Mouse (Mus musculus): Measurements from ENCODE around the gene Tmem45b.
"Not testable (repeated sequence)": the region's sequence is repeated elsewhere in the genome, so short reads cannot be mapped to it uniquely, and the experiment has no call there.

Gene Tmem45b

DNA sequence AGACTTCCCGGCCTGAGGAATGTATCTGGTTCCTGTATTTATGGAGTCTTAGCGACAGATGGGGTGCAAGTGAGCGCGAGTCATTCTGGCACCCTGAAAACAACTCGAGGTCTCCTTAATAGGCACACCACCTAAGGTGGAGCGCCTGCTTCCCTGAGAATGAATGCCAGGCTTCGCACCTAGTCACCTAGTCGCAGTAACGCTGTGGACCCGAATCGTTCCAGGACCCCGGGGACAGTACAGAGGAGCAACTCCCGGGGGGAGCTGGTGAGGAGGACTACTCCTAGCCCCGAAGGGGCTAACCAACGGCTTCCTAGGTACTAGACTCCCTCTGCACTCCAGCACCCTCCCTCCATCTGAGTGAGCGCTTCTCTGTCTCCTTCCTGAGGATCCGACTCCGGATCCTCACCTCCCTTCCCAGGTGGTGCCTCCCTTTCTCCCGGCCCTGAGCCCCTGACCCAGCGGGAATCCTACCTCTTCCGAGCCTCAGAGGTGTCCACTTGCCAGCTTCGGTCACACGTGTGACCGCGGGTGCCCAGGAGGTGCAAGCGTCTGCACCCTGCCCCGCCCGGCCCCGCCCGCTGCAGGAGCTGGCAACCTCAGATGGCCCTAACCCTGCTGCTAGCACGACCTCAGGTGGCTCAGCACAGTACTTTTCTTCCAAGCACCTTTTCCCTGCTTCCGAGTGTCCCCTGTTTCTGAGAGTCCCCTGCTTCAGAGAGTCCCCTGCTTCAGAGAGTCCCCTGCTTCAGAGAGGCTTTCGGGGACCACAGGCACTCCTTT is at the start of gene Tmem45b:
Gene Tmem45b (minus strand): TSS at position 771 of the 783 bp plus-strand sequence.
- DNase-seq (ENCODE audit: low spot score in 2 of 2), result no peak

DNA sequence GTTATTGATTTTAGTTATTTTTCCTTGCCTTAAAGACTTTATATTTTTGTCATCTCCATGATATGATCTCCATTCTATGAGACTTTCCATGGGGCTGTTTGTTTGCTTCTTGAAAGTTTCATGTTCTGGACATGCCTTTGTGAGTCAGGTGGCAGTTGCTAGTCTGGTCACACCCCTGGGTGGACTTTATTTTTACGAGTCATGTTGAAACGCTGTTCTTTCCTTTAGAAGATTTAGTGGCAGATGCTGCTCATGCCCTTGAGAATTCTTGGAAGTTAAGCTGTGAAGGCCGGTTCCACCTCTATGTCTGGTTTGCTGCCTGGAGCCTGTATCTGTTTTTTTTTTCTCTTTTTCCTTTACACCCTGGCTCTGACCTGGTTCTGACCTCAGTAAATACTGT is 43.9 kb upstream of the Tmem45b start:
- DNase-seq (ENCODE audit: low spot score in 2 of 2), result no peak

DNA sequence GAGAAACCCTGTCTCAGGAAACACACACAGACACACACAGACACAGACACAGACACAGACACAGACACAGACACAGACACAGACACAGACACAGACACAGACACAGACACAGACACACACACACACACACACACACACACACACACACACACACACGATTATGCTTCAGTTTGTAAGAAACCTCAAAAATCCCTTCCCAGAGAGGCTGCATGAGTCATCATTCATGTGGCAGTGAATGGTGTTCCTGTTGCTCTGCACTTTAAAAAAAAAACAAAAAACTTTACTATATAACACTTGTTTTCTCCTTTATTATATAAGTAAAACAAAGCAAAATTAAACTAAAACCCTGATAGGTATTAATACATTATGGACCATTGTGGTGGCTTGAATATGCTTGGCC is 37.0 kb upstream of the Tmem45b start:
- DNase-seq (ENCODE audit: low spot score in 2 of 2), result not testable (repeated sequence)

DNA sequence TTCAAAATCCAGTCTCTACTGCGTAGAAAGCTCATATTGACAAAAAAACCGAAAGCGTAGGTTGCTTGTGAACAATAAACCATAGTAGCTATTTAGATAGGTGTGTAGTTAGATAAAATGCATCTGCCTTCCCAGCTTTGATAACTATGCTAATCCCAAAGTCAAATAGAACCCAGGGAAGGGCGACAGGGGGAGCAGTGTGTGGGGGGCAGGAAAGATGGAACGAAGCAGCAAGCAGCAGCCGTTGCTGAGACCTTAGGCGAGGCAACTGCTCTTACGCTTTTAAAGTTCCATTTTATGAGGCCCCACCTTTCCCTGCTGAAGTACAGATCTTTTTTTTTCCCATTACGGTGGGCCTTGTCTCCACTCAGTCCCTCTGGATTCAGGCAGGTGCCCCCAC is 1.1 kb downstream of the Tmem45b start:
- DNase-seq (ENCODE audit: low spot score in 2 of 2), result no peak

DNA sequence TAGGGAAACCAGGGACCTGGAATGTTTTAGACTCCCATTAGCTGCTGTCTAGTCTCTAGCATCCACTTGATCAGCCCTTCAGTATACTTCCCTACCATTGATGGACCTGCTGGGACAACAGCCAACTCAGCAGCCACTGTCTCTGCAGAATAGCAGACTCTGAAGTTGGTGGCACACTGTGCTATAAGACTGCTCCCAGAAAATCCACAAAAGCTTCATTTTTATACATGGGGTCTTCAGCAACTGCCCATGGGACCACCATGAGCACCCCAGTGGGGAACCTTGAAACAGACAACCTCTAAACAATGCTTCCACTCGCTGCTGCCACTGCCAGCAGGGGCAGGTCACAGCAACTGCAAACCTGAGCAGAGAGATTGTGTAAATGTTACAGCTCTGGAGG is 9.9 kb downstream of the Tmem45b start:
- no peak for DNase-seq (ENCODE audit: low spot score in 2 of 2)

DNA sequence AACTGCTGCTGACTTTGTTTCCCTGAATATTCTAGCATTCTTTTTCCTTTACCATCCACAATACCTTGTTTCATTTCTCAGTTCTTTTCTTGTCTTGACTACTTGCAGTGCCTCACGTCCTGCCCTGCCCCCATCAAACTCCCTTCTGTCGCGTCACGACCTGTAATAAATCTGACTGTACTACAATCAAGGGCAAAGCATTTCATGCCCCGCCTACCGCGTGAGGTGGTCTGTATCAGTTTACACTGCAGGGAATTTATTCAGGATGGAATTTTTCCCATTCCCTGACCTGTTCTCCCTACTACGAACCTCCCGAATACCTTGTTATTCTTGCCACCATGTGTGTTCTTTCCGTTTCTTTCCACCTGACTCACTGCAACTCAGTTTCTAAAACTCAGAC is 12.1 kb downstream of the Tmem45b start:
- DNase-seq (ENCODE audit: low spot score in 2 of 2), result no peak

DNA sequence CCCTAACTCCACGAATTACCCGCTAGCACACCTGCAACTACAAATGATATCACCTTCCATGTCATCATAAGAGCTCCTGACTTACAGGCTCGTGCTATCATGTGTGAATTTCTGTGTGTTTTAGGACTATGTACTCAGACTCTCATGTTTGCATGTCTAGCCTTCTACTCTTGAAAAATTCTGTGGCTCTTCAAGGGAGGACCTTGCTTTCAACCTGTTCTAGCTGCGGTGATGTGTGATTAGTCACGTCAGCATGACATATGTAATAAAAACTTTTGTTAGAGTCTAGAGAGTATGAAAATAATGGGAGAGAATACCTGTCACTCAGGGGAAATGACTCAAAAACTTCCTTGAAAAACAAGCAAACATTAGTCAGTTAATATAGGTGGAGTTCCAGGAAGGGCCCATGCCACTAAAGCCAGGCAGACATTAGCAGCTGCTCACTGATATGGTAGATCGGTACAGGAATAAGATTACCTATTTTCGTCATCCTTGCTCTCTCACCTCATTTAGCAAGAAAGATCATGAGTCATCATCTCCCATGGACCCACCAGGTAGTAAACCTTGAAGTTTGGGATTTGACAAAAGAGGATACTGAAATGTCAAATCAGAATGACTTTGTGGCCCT is 15.0 kb downstream of the Tmem45b start:
- no peak for DNase-seq (ENCODE audit: low spot score in 2 of 2)

DNA sequence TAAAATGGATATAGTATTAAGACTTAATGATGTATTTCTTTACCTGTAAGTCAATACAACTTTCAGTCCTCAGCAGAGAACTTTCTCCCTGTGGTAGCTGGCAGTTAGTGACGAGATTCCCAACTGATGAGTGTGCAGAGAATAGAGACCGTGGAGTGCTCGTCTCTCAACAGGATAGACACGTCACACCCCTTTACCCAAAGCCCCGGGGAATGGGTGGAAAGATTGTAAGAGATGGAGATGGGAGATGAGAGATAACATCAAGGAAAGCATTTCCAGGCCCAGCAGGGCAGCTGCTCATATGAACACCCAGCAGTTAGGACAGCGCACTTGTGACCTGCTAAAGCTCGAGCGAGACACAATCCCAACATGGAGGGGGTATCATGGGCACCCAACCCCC is 20.0 kb downstream of the Tmem45b start:
- DNase-seq (ENCODE audit: low spot score in 2 of 2), result no peak

DNA sequence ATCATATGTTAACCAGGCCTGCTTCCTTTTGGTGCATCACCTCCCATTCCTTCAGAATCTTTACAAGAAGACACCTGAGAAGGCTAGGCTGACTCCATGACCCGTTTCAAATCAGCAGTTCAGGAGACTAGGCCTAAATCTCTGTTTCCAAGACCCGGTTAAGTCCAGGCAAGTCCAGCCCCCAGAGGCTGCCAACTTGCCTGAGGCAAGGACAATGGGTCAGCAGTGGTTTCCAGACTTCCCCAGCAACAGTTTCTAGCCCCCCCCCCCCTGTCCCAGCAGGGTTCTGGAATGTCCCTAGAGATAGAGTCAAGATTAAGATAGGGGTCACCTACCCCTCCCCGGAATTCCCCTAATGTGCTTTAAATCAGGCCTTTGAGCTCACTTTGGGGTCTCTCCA is 22.8 kb downstream of the Tmem45b start:
- DNase-seq (ENCODE audit: low spot score in 2 of 2), result no peak

DNA sequence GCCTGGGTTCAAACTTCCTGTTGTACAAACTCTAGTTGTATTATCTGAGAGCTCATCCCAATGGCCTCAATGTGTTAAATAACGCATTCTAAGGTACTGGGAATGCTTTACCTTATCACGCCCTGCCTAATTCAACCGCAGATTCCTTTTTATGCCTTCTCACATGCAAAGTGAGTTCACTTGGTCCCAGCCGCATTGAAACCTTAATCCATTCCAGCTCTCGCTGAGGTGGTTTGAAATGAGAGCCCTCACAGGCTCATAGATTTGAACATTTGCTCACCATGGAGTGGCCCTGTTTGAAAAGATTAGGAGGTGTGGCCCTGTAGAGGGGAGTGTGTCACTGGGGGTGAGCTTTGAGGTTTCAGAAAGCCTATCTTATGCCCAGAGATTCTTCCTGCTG is 23.9 kb downstream of the Tmem45b start:
- DNase-seq (ENCODE audit: low spot score in 2 of 2), result no peak

DNA sequence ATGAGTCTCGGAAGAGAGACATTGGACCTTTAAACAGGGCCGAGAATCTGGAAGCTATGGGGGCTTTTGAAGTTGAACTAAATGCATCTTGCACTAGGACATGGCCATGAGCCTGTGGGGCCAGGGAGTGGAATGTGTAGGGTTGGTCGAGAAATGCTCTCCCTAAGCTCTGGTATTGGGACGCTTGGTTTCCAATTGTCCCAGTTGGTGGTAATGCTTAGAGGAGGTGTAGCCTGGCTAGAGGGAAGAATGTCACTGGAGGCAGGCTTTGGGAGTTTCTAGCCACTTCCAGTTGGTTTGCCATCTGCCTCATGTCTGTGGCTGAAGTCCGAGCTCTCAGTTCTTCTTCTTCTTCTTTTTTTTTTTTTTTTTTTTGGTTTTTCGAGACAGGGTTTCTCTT is 24.9 kb downstream of the Tmem45b start:
- no peak for DNase-seq (ENCODE audit: low spot score in 2 of 2)

DNA sequence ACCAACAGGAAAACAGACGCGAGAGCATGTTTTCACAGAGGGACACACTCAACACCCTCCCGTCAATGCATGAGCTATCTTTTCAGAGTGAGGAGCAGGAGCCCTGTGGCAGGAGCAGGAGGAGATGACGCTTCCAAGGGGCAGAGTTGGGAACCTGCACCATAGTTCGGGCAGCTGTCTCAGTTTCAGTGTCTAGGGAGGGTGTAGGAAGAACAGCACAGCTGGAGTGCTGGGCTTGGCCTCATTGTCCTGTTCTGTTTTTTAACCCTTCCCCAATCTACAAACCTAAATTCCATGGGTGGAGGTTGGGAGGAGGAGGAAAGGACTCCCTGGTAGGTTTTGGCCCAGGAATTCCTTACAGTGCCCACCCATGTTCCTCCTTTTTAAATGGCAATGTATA is 25.4 kb downstream of the Tmem45b start:
- no peak for DNase-seq (ENCODE audit: low spot score in 2 of 2)

DNA sequence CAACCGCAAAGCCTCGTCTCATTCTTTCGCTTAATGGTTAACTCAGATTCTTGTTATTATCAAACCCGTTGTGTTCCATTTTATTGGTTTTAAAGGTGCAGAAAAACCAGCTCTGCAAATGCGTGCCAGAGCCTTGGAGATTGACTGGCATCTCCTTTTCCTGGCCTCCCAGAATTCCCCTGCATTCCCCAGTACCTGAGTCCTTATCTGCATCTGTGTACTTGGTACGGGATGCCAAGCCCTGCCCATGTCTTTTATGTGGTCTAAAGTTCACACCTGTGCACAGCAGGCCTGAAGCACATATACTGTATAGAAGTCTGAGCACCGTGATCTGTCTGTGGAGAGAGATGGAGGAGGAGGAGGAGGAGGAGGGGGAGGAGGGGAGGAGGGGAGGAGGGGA is 26.4 kb downstream of the Tmem45b start:
- no peak for DNase-seq (ENCODE audit: low spot score in 2 of 2)

DNA sequence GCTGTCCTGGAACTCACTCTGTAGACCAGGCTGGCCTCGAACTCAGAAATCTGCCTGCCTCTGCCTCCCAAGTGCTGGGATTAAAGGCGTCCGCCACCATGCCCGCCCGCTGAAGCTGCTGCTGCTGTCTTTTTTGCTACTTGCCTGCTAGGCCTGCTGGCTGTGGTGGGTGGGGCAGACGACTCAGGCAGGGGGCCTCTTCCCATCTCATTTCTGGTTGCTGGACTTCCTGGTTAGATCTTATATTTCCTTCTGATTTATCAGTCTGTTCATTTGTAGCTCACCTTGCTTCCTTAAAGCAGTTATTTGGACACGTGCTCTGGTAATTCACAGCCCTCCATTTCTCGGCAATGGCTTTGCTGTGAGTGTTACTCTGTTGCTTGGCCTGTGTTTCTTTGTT is 28.8 kb downstream of the Tmem45b start:
- DNase-seq (ENCODE audit: low spot score in 2 of 2), result no peak

DNA sequence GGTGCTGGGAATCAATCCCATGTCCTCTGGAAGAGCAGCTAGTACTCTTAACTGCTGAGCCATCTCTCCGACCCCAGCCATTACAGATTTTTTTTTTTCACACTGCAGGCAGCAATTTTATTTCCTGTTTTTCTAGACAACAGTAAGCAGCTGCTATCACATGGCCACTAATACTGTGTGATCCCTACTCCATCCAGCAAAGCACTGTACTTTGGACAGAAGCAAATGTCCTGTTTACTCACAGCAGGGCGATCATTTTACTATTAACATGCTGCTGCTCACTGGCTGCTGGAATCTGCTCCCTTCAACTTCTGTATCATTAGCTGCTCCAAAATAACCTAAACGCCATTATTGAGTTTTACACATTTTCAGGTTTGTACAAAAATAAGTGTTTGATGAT is 30.8 kb downstream of the Tmem45b start:
- no peak for DNase-seq (ENCODE audit: low spot score in 2 of 2)

DNA sequence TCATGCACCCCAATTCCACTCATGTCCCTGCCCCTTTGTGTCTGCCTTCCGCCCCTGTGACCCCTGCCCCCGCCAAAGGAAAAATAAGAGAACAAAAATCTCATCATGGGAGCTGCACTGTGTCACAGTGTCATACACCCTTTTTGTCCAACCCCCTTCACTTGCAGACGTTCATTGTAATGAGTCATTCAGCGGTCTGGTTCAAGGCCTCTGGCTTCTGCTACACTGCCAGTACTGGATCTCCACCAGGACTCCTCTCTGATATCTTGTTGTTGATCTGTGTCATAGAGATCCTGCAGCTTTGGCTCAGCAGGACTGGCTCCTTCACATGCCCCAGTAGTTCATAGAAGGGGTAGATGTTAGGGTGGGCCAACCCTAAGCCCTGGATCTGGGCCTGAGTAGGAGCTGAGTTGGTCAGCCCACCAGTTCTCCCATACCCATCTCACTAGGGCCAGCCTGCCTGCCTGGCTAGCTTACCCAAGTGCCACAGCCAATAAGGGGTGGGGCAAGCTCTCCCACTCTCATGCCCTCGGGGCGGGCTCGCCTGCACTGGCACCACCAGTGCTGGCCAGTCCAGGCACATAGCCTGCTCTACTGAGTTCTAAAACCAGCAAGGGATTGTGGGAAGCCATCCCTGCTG is 31.8 kb downstream of the Tmem45b start:
- no peak for DNase-seq (ENCODE audit: low spot score in 2 of 2)

DNA sequence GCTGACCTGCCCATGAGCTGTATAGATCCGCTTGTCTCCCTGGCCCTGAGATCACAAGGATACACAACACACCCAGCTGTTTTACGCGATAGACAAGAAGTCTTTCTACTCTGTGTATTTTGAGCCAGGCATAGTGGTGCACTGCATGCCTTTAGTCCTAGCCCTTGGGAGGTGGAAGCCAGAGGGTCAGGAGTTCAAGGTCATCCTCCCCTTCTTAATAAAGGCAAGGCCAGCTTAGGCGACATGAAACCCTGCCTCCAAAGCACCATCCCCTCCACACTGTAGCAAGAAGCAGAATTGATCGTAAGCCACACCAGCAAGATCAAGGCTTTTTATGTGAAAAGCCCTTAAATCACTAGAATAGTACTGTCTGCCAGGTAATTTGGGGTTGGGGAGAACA is 32.5 kb downstream of the Tmem45b start:
- no peak for DNase-seq (ENCODE audit: low spot score in 2 of 2)

DNA sequence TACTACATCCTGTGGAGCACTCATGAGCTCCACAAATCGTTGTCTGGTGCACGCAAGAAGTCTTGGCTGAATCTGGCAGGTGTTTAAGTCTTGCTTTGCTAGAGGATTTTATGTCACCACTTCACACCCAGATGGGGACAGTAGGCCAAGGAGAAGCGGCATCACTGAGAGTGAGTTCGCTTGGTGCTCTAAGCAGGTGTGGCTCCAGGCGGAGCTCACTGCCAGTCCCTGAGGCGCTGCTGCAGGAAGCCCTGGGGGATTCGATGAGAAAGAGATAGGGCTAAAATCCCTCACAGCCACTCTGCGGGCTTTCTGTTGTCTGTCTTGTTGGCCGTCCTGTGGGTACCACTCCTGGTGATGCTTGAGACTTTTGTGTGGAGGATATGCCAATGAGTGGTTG is 34.3 kb downstream of the Tmem45b start:
- DNase-seq (ENCODE audit: low spot score in 2 of 2), result no peak

DNA sequence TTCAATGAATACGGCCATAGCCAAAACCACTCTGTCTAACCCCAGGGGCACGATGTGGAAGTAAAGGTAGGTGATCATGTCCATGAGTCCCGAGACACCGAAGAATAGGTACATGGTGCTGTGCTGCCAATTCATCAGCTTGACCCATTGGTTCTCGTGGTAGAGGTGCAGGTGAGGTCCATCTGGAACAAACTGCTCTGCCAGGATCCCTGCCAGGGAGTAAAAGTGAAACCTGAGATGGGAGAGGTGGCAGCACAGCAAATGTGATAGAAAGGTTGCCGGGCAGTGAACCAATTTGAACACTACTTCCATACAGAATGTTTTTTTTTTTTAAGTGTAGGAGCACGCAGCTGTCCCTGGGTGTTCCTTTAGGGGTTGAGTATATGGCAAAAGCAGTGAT is 35.3 kb downstream of the Tmem45b start:
- DNase-seq (ENCODE audit: low spot score in 2 of 2), result no peak

DNA sequence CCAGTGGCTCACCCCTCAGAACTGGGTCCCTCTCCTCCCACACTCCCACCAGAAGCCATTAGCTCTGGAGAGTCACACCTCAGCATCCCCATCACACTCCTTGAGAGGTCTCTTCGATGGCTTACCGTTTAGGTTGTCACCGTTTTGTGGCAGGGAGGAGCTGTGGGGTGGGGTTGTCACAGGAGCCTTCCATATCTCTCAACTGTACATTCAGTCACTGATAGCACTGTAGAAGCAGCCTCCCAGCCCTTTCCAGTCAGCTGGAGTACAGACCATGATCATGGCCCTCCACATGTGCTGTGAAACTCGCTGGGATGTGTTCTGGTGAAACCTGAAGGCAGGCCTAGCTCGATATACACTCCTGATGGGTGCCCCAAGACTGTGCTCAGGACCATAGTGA is 42.1 kb downstream of the Tmem45b start:
- no peak for DNase-seq (ENCODE audit: low spot score in 2 of 2)

DNA sequence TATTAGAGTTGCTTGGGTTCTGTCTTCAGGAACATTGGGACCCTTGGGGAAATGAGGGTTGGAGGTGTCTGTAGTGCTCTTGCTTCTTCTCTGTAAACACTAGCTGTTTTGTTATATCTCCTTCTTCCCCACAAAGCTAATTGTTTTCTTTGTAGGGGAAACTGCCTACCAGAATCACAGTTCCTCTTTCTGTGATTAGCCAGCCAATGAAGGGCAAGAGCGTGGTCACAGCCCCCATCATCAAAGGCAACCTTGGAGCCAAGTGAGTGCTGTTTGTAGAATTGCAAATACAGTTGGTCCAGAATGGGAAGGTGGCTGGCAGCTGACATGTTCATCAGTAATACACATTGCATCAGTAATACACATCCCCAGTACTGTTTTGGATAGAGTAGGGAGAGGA is 45.4 kb downstream of the Tmem45b start:
- DNase-seq (ENCODE audit: low spot score in 2 of 2), result no peak

DNA sequence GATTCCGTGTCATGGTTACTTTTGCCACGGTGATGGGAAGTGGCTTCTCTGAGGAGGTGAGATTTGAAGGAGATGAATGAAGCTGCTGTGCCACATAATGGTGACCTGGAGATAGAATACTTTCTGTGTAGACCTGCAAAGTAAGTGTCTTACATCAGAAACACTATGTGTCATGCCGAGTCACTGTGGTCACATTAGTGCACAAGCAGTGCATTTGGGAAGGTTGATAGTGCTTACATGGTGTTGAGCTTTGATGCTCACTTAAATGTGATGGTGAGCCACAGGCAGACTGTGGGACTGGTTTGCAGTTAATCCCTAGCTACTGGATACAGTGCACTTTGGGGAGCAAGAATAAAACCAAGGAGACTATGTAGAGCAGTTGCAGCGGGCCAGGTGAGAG is 52.1 kb downstream of the Tmem45b start:
- DNase-seq (ENCODE audit: low spot score in 2 of 2), result no peak

DNA sequence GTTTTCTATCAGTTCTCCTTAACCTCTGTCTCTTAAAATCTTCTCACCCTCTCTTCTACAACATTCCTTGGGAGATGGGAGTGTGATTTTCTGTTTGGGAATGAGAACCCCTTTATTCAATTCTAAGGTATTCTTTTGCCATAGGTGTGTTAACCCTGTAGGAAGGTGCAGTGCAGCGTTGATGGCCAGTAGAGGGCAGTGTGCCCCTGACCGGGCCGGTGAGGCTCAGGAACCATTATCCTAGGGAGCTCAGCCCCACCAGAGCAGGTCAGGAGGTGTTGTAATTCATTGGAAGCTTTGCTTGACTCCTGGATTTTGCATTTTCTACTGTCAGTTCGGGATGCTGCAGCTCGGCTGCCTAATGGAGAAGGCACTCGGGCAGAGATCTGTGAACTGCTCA is 59.0 kb downstream of the Tmem45b start:
- DNase-seq (ENCODE audit: low spot score in 2 of 2), result no peak

Data from frontal cortex, postnatal 25 days (tissue).